Mouse (Mus musculus): ENCODE data around the gene Snu13.

Gene Snu13

DNA sequence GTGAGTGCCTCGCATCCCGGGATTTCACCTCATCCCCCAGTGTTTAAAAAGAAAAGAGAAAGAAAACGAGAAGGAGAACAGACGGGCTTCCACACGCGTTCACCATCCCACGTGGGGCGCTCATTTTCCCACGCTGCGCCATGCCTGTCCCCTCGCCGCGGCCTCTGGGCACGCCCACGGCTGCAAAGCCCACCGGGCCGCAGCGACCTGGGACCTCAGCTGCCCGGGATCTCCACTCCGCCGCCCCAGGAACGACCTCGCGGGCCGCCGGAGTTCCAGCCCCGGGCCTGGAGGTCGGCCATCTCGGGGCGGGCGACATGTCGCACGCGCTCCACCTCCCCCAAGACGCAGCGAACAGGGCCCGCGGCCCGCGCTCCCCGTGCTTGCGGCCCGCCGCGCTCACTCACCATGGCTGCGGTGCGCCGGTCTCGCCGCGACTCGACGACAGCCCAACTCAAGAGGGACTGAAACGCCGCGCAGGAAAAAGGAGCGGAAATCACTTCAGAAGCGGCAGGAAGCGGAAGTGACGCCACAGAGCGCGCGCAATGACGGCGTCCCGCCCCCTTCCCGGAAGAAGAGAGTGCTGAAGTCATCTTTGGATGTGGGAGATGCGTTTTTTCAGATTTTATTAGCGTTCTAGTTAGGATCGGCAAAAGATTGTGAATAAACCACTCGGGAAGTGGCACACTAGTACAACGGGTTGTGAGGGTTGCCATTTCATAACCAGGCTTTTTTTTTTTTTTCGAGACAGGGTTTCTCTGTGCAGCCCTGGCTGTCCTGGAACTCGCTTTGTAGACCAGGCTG is at the start of gene Snu13:
Gene Snu13, minus strand, starts transcription at position 519 of the 804 bp plus-strand sequence.
- DNase-seq = peak; percentile 94

DNA sequence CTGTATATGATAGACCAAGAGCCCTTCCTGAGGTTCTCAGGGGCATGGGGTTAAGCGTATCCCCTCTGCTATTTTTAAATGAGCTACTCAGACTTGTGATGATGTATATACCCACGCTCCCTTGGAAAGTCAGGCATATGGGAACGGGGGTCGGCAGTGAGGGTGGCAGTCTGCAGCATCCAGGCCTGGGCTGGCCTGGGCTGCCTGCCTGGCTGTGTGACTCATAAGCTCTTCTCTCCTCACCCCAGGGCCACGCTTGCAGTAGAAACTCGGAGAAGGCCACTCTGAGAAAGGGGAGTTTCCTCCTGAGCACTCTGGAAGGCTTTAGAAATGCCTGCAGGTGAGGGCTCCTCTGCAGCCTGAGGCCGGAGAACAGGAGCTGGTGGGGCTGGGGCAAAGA is 43.7 kb upstream of the Snu13 start:
- DNase-seq = no peak

DNA sequence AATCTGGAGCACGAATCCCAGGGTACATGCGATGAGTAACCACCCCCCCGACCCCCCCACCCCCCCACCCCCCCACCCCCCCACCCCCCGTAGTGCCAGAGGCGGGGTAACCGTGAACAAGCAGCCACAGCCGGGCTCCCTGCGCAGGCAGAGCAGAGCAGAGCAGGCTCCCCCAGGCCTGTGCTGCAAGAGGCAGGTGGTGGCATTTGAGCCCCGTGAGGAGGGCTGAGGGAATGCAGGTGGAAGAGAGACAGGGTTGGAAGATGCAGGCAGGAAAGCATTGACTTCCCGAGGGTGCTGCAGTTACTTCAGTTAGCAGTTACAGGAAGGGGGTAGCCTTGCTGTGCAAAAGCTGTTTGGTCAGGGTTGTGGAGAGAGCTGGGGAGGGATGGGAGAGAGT is 39.9 kb upstream of the Snu13 start:
- peak; percentile 48 for DNase-seq

DNA sequence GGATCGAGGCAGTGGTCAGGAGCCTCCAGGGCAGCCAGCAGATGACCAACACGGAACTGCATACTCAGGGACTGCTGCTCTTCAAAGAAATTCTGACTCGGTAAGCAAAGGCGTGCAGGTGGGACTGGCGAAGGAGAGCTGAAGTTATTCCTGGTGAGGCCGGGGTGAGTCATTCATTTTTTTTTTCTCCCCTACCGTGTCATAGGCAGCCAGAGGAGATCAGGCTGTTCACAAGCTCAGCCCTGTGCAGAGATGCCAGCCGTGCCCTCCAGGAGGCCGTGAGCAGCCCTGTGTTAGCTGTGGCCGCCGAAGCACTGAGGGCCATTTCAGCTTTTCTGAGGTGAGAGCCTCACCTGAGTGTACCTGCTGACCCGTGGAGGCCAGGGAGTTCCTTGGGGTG is 38.7 kb upstream of the Snu13 start:
- no peak for DNase-seq

GRCm38 (mm10) chr15:82085606-82086005 is 38.2 kb upstream of the Snu13 start:
- DNase-seq = no peak

GRCm38 (mm10) chr15:82081161-82081560 is 33.8 kb upstream of the Snu13 start:
- DNase-seq = peak; percentile 76

- no peak for DNase-seq
Observed at GRCm38 (mm10) chr15:82079883-82080282, 32.5 kb upstream of the Snu13 start.

GRCm38 (mm10) chr15:82073490-82073889 is 26.1 kb upstream of the Snu13 start:
- no peak for DNase-seq

DNA sequence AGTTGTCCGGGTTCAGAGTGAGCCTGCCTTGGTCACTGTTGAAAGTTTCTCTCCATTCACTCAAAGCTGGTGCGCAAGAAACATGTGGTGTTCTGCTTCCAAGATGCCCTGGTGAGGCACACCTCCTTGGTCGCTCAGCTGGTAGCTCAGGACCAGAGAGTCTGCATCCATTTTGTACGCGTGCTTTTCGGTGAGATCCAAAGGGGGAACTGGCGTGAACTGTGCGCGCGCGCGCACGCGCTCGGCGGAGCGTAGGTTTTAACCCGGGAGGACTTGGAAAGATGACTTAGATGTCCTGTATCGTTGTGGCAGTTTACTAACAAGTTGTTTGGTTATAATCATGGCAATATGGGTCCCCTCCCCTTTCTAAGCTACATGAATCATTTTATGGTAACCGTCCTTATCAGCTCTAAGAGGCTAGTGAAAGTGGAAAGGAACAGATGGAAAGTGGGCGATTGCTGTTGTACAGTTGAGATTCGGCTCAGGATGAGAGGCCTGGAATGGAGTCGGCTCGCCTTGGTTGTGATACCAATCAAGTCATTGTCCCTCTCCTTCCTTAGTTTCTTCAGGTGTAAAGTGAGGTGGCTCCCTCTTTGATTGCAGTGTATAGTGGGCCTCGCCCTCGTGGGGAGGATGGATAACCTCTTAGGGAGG is 24.5 kb upstream of the Snu13 start:
- no peak for DNase-seq

DNA sequence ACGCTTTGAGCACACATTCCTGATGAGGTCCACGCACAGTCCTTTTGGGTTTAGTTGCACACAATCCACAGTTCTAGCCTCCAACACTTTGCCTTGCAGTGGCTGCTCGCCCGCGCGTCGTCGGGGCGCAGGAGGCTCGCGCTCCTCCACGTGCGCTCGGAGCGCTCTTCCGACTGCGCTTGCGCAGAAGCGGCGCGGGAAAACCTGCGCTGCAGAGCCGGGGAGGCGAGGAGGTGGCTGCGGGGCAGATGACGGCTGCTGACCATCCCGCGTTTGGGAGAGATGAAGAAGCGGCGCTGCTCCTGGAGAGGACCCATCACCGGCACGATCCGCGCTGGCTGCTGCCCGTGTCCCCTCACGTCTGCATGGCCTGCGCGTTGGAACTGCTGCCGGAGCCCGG is 22.5 kb upstream of the Snu13 start, which contains the start of gene Mei1:
Gene Mei1, plus strand, starts transcription at position 99 of the 400 bp plus-strand sequence.
- DNase-seq = peak; percentile 52

- peak; percentile 90 for DNase-seq
Observed at GRCm38 (mm10) chr15:82065511-82065910, 18.1 kb upstream of the Snu13 start.

- no peak for DNase-seq
Observed at GRCm38 (mm10) chr15:82063909-82064308, 16.5 kb upstream of the Snu13 start.

- DNase-seq = no peak
Observed at GRCm38 (mm10) chr15:82058719-82059201, 11.4 kb upstream of the Snu13 start, which contains the start of gene 4930407I10Rik. Gene 4930407I10Rik, plus strand, starts transcription at chr15:82059151.

DNA sequence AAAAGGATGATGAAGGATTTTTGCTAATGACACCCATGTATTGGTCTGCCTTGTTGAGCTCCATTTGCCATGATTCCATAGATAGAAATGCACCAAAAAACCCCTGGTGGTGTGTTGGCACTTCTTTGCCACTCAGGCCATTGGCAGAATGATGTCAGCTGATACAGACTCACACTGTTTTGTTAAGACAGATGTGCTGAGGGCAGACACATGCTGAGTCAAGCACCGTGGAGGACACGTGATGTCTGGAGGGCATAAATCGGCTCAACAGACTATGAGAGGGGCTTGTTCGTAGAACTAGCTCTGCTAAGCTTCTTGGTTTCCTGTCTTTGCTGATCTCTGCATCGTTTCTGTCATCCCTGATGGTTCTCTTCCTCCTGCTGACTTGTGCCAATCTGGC is 5.1 kb upstream of the Snu13 start:
- DNase-seq = no peak

DNA sequence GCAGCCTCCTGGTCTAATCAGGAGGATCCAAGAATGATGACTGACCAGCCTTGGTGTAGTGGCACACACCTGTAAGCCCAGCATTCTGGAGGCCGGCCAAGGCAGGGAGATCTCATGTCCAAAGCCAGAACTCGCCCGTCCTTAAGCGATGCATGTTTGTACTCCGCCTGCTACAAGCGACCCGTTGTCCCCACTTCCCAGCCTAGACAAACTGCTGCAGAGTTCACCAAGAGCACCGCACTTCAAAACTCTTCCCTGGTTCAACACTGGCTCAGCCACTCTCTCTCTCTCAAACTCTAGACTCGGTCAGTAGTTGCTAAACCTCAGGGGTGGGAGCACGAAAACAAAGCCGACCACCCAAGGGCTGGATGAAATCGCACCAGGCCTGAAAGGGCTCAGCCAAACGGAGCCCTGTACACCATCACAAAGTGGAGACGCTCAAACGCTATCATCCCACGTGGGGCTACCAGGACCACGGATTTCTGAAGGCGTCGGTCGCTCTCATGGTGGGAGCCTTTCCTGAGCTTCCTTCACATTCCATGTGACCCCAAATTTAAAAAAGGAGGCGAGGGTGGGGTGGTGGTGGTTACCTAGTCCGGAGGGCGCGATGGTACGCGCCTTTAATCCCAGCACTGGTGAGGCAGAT is 1.0 kb downstream of the Snu13 start:
- DNase-seq = no peak

DNA sequence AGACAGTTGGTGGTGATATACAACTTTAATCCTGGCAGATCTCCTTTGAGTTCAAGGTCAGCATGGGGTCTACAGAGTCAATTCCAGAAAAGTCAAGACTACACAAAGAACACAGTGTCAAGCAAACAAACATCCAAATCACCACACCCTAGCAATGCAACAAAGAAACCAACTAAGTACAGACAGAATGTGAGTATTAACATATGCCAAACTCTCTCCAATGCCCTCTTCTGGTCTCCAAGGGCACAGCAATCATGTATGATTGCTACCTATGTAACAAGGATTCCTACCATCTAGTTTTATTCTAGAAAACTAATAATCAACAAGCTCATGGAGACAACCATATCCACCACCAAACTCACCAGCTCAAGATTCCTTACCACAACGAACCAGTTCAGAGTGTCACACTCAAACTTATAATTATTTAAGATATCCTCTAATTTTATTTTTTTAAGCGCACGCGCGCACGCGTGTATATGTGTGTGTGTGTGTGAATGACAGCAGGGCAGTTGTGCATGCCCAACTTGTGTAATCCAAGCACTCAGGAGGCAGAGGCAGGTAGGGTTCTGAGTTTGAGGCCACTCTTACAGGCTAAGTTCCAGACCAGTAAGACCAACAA is 3.1 kb downstream of the Snu13 start:
- DNase-seq = peak; percentile 44

DNA sequence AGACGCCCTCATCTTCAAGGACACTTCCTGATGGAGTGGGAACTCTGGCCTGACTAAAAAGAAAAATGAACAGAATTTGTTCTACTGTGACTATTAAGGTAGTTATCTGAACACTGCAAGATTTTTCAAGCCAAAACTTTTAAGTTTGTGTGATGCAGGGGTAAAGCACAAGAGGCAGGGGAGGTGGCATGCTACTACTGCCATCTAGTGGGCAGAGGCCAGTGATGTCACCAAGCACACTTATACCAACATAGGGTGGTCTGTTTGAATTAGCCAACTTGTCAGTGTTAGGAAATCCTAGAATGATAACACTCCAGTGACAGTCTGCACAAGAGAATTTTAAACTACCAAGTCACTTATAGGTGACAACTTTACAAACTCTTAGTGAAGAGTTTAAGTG is 6.7 kb downstream of the Snu13 start:
- DNase-seq = peak; percentile 72

- peak; percentile 57 for DNase-seq
Observed at GRCm38 (mm10) chr15:82035904-82036689, 11.3 kb downstream of the Snu13 start.

GRCm38 (mm10) chr15:82033762-82034161 is 13.6 kb downstream of the Snu13 start, which contains the start of gene Desi1:
Gene Desi1, minus strand, starts transcription at chr15:82033862.
- no peak for DNase-seq

- DNase-seq = no peak
Observed at GRCm38 (mm10) chr15:82032386-82032785, 15.0 kb downstream of the Snu13 start.

DNA sequence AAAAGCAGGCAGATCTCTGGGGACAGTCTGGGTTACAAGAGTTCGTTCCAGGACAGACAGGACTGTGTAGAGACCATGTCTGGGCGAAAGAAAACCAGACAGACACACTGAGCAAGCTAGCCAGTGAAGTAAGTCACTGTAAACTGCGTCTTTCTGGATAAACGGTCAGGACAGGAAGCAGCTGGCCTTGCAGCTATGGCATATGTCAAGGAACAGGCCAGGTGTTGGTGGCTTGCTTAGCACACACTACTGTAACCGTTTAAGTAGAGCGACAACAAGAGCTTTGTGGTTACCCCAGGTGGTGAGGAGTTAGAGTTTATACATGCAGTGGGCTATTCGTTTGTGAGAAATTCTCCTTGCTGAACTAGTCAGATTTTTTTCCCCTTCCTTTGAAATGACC is 19.7 kb downstream of the Snu13 start:
- DNase-seq = no peak

GRCm38 (mm10) chr15:82027276-82027675 is 20.1 kb downstream of the Snu13 start:
- no peak for DNase-seq

All from retina, postnatal 1 day (tissue).